Mouse (Mus musculus): ENCODE data around the gene Abcd3.

- no peak for TF ChIP-seq CTCF (IDR thresholded peaks at IDR 0.05; ENCODE audit: low read depth)
- TF ChIP-seq EP300 (IDR thresholded peaks at IDR 0.05; ENCODE audit: low read depth) = no peak
Observed at GRCm38 (mm10) chr3:121834250-121834649, 19.1 kb upstream of the Abcd3 start.

Data from liver, embryonic 14.5 days (tissue).